Mouse (Mus musculus) liver, postnatal 0 days (tissue): ENCODE results near the gene Rfc2.

Experiments
- CTCF ChIP-seq: sonication (generic); IDR thresholded peaks from 2 replicates; pipeline ENCODE4 v1.5.1; 2016; ENCODE audit warnings: antibody characterized with exemption, low read depth
- EP300 ChIP-seq: IDR thresholded peaks from 2 replicates; pipeline ENCODE4 v1.6.1; 2016; ENCODE audit warnings: antibody characterized with exemption, low read depth, mild to moderate bottlenecking

- no peak for TF ChIP-seq CTCF
- TF ChIP-seq EP300 = no peak
These were observed 33.1 kb downstream of the Rfc2 start for GRCm38 (mm10) chr5:134614296-134614695.
